Mouse (Mus musculus): ENCODE data around the gene Ephx3.
"Not testable (repeated sequence)": the region's sequence is repeated elsewhere in the genome, so short reads cannot be mapped to it uniquely, and the experiment has no call there.

DNA sequence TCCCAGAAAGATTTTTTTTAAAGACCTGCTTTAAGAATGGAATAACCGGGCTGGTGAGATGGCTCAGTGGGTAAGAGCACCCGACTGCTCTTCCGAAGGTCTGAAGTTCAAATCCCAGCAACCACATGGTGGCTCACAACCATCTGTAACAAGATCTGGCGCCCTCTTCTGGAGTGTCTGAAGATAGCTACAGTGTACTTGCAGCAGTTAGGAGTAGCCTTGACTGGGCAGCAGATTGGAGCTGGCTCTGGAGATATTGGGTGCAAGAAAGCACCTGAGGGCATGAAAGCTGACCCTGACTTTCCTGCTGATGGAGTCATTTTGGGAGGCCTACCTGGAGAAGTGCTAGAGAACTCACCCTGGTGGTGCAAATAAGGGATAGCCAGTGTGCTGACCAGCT lies 26.2 kb upstream of the Ephx3 start:
- not testable (repeated sequence) for TF ChIP-seq USF1 (IDR thresholded peaks at IDR 0.05; ENCODE audit: low read depth); CTCF (IDR thresholded peaks at IDR 0.05; ENCODE audit: control insufficient read depth, insufficient read depth, insufficient read length); MYOG (IDR thresholded peaks at IDR 0.05; ENCODE audit: control insufficient read depth, extremely low read depth, insufficient read length); MAX (IDR thresholded peaks at IDR 0.05)
